Mouse (Mus musculus) liver (tissue): Measurements from ENCODE around the gene Timm44.
"Not testable (repeated sequence)": the region's sequence is repeated elsewhere in the genome, so short reads cannot be mapped to it uniquely, and the experiment has no call there.

Source experiments
- DNase-seq: peaks from one replicate; pipeline ENCODE4 v3.0.0-alpha.2; 2020; ENCODE audit warnings: mixed read lengths

Timm44 gene

GRCm38 (mm10) chr8:4263105-4263791, 12.5 kb downstream of the Timm44 start:
- no peak for DNase-seq

- DNase-seq, result no peak
These were observed 15.9 kb downstream of the Timm44 start for GRCm38 (mm10) chr8:4259805-4260170.

- DNase-seq, result peak; percentile 98
These were observed 16.4 kb downstream of the Timm44 start, which contains the start of gene Ctxn1 for GRCm38 (mm10) chr8:4259125-4259804. Gene Ctxn1, minus strand, starts transcription at chr8:4259274.

GRCm38 (mm10) chr8:4258678-4259077, 17.0 kb downstream of the Timm44 start:
- DNase-seq, result no peak

- peak; percentile 83 for DNase-seq
These were observed 17.5 kb downstream of the Timm44 start for GRCm38 (mm10) chr8:4258233-4258632.

- DNase-seq, result no peak
These were observed 18.4 kb downstream of the Timm44 start for GRCm38 (mm10) chr8:4257350-4257749.

- no peak for DNase-seq
These were observed 18.8 kb downstream of the Timm44 start for GRCm38 (mm10) chr8:4256911-4257310.

GRCm38 (mm10) chr8:4255471-4255870, 20.2 kb downstream of the Timm44 start:
- DNase-seq, result not testable (repeated sequence)

- DNase-seq, result no peak
These were observed 21.7 kb downstream of the Timm44 start for GRCm38 (mm10) chr8:4254001-4254400.

- DNase-seq, result peak; percentile 98
These were observed 22.5 kb downstream of the Timm44 start, which contains the start of gene Snapc2 for GRCm38 (mm10) chr8:4252934-4253841. Gene Snapc2, plus strand, starts transcription at chr8:4253080.

GRCm38 (mm10) chr8:4252116-4252760, 23.5 kb downstream of the Timm44 start:
- no peak for DNase-seq

GRCm38 (mm10) chr8:4250306-4250970, 25.3 kb downstream of the Timm44 start:
- DNase-seq, result peak; percentile 87

- no peak for DNase-seq
These were observed 26.5 kb downstream of the Timm44 start for GRCm38 (mm10) chr8:4249213-4249612.

GRCm38 (mm10) chr8:4247951-4248540, 27.7 kb downstream of the Timm44 start, which contains the start of gene Tgfbr3l:
Gene Tgfbr3l, plus strand, starts transcription at chr8:4248214.
- DNase-seq, result no peak

- DNase-seq, result no peak
These were observed 28.5 kb downstream of the Timm44 start for GRCm38 (mm10) chr8:4247241-4247640.

GRCm38 (mm10) chr8:4245737-4246136, 30.0 kb downstream of the Timm44 start:
- no peak for DNase-seq

- DNase-seq, result no peak
These were observed 30.7 kb downstream of the Timm44 start for GRCm38 (mm10) chr8:4245061-4245460.

GRCm38 (mm10) chr8:4239193-4239890, 36.4 kb downstream of the Timm44 start:
- no peak for DNase-seq

- DNase-seq, result peak; percentile 100
These were observed 37.1 kb downstream of the Timm44 start, which contains the start of the genes Map2k7 and Gm49320 for GRCm38 (mm10) chr8:4238434-4239192. Gene Map2k7, plus strand, starts transcription at chr8:4238740. Gene Gm49320, plus strand, starts transcription at chr8:4238865.

- DNase-seq, result no peak
These were observed 37.8 kb downstream of the Timm44 start for GRCm38 (mm10) chr8:4237814-4238433.
